Mouse (Mus musculus): ENCODE measurements at regions not wholly inside any gene's neighbourhood (a gene's known extent, or its start where the extent isn't known, plus 50 kb on each side); places are given as distances from the start of the nearest gene placed in this dataset.
"Not testable (repeated sequence)": the region's sequence is repeated elsewhere in the genome, so short reads cannot be mapped to it uniquely, and the experiment has no call there.

GRCm38 (mm10) chr3:22681999-22682648, 605.7 kb downstream of the Tbl1xr1 start:
- no peak for DNase-seq

GRCm38 (mm10) chr3:22699317-22699716, 622.9 kb downstream of the Tbl1xr1 start:
- no peak for DNase-seq

GRCm38 (mm10) chr3:22701486-22701885, 625.0 kb downstream of the Tbl1xr1 start:
- not testable (repeated sequence) for DNase-seq

- no peak for DNase-seq
Measured at GRCm38 (mm10) chr3:22705673-22706072, 629.2 kb downstream of the Tbl1xr1 start.

GRCm38 (mm10) chr3:22745026-22745425, 668.6 kb downstream of the Tbl1xr1 start:
- peak; percentile 17 for DNase-seq
